Mouse (Mus musculus) fat pad, adult 2 months (tissue): ENCODE data around the gene Snrnp27.

Source experiments
- DNase-seq: peaks from one replicate; pipeline ENCODE4 v3.0.0-alpha.2; 2011; ENCODE audit warnings: low read depth, low spot score; ENCODE audit errors: extremely low read depth

Snrnp27 gene

DNA sequence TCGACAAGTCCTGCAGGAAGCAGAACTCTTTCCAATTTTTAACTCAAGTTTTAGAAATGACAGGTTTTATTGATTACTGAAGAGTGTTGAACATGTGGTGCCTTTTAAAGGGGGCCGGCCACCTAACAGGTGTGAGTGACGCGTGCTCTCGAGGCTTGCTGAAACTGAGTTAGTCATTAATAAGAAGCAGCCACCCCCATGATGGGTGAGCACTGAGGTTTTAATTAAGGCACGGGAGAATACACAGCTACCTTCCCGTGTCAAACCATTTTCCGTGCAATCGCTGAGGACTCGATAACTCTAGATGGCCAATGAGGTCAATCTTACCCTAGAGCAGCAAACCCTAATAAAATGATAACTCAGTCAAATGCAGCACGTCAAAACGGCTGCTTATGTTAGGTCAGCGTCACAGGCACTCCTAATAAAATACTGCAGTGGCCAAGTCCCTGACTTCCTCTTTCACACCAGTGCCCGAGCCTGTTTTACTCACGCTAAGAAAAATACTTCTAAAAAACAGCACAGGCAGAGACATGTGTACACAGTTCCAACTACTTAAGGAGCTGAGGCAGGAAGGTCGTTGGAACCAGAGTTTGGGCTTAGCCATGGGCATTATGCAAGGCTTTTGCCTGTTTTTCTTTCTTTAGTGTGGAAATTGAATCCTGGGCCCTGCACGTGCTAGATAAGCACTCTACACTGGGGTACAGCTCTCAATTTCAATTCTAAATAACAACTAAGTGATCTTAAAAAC lies 18.6 kb downstream of the Snrnp27 start:
- DNase-seq, result no peak

- DNase-seq, result no peak
Observed at GRCm38 (mm10) chr6:86665076-86665475, 19.2 kb downstream of the Snrnp27 start.

- no peak for DNase-seq
Observed at GRCm38 (mm10) chr6:86660161-86660877, 24.0 kb downstream of the Snrnp27 start.

DNA sequence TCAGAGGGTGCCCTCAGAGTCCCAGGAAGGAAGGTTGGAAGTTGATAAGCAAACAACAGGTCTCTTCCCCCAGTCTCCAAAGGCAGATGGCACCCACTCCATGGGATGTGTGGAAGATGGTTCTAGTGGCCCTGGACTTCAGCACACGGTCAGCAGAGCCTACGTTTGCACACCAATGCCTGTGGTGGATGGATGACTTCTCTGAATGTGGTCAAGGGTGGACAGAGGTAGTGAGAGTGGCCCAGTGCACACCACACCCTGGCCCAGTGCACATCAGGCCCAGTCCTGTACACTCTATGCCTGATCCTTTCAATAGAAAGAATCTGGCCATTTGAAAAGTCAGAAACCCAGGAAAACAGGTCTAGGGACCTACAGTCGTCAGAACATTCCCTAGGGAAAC lies 25.8 kb downstream of the Snrnp27 start:
- DNase-seq, result no peak

DNA sequence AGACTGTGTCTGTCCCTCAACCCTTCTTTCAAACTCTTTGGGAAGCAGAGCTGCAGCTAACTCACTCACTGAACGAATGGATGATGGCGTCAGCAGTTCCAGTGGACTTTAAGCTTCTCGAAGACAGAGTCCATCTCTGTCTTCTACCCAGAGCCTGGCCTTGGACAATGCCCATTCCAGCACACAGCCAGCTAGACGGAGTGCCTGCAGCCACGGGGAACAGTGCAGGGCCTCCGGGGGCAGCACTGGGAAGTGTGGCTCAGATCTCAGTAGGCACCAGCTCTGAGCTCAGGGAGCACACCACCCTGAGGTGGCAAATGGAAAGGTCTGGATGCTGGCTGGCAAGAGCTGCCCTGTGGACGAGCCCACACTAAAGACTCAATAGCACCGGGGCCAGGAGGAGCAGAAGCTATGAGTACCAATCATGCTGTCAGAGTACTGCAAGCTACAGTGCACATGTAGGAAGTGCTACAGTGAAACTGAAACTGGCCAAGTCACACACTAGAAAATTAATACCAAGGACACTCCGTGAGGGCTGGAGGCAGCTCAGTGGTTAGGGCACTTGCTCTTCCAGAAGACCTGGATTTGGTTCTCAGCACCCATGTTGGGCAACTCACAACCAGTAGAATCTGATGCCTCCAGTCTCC lies 29.9 kb downstream of the Snrnp27 start:
- DNase-seq, result no peak

- DNase-seq, result no peak
Observed at GRCm38 (mm10) chr6:86653026-86653425, 31.3 kb downstream of the Snrnp27 start.

DNA sequence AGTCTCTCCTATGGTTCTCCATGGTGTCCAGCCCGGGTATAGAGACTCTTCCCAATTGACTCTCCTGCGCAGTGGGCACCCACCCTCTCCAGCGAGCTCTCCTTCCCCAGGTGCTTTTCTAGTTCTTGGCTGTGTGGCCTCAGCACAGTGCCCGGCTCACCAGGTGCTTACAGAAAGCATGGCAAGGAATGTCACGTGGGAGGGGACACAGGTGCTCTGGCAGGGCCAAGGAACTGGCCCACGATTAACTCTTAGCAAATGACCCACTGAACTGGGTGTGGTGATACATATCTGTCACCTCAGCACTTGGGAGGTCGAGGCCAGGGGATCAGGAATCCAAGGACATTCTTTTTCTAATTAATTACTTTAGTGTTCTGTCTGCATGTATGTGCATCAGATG lies 38.2 kb downstream of the Snrnp27 start:
- DNase-seq, result no peak

- no peak for DNase-seq
Observed at GRCm38 (mm10) chr6:86645551-86645950, 38.8 kb downstream of the Snrnp27 start.

DNA sequence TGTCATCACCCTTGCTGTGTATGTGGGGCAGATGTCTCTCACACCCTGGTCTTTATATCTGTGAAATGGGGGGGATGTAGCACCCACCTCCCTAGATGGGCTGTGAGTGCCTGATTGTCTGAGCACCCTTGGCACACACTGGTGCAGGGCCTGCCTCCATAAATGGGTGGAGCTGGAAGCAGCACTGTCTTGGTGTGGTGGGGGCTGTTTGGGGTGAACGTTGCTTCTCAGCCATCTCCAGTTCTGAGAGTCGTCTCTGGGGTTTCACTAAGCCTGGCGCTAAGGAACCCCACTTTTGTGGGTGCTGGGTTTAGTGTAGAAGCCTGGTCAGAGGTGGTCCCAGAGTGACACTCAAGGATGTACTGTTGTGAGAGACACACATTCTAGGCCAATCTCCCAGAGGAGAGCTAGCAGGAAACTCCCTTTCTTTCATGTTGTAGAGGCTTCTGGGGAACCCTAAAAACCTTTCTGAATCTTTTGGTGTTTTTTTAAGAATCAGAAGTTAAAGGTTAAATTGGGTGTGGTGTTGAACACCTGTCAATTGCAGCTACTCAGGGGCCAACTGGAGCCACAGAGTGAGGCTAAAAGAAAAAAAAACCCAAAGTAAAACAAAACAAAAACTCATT lies 39.4 kb downstream of the Snrnp27 start:
- DNase-seq, result no peak

DNA sequence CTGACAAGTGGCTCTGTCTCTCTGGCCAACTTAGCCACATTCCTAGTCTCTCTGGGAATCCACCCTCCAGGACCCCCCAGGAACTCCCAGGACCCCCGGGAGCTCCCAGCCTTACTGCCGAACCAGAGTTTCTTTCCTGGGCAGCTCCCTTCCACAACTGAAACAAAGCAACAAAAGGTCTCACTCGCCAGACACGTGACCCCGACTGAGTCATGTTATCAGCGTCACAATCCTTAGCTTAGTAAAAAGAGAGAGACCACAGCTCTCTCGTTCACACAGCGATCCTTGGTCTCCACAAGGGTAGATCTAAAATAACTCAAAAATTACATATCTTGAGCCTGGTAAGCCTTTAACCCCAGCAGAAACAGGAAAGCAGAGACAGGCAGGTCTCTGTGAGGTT lies 42.6 kb downstream of the Snrnp27 start:
- DNase-seq, result no peak

DNA sequence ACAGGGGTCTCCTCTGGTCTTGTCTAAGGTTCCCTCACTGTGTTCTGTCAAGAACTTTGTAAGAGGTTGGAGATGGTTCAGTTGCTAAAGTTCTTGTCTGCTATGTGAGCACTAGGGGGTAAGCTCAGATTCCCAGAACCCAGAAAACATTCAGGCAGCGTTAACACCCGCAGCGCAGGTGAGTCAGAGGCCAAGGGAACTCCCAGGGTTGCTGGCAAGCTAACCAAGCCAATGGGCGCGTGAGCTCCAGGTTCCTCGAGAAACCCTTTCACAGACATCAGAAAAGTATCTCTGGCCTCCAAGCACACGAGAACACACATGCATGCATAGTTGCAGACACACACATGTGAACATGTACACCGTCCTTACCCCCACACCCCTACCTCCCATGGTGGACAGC lies 43.5 kb downstream of the Snrnp27 start:
- DNase-seq, result no peak

DNA sequence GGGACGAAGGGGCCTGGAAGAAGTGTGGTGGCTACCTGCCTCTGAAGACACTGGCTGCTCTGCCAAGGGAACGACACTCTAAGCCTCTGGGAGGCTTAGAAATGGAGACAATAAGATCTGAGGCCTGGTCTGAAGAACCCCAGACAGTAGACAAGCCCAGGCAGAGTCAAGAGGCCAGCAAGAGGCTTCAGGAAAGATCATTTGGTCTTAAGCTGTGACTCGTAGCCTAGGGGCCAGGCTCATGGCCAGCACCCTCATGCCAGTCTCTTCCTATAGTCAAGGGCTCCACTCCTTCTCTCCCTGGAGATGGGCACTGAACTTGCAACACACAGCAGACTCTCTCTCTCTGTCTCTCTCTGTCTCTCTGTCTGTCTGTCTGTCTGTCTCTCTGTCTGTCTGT lies 44.2 kb downstream of the Snrnp27 start:
- peak; percentile 43 for DNase-seq

- no peak for DNase-seq
Observed at GRCm38 (mm10) chr6:86639180-86640160, 44.9 kb downstream of the Snrnp27 start.

- no peak for DNase-seq
Observed at GRCm38 (mm10) chr6:86638434-86638833, 45.9 kb downstream of the Snrnp27 start.

DNA sequence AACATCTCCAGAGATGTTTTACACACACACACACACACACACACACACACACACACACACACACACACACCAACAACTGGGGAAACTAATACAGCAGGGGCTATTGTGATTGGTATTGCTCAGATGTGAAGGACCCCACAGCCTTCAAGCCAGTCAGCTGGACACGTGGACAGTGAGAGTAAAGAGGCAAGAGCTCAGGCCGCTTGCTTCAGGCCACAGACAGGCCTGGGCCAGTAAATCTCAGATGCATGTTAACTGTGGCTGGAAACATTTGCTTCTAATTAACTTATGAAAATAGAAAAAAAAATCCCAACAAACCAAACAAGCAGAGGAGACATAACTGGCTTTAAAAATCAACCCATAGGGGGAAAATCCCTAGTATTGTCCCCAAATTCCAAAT lies 46.5 kb downstream of the Snrnp27 start:
- no peak for DNase-seq

DNA sequence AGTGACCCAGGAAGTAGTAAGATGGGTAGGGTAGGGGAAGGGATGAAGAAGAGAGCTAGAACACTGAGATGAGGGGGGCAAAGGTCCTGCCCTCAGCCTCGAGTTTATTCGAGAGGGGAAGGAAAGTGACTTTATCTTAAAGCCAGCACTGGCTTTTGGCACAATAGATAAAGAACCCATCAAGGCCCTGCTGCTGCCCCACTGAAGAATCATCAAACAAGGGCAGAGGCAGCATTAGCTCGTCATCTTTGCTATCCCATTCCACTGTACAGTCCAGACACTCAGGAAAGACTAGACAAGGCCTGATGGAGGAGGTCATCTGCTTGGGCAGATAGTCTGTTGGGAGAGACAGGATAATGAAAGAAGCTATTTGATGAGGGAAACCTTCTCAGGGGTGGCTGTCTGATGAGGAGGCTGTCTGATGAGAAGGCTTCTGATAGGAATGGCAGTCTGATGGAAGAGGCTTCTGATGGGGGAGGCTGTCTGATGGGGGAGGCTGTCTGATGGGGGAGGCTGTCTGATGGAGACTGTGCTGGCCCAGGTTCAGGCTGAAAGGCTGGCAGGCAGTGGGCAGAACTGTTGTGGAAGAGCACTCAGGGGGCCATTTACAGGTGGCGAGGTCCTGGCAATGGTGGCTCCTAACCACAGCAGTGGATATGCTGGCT lies 47.0 kb downstream of the Snrnp27 start:
- no peak for DNase-seq

GRCm38 (mm10) chr6:86636495-86636894 lies 47.8 kb downstream of the Snrnp27 start:
- no peak for DNase-seq

GRCm38 (mm10) chr6:86630141-86630540 lies 54.2 kb downstream of the Snrnp27 start:
- no peak for DNase-seq

- no peak for DNase-seq
Observed at GRCm38 (mm10) chr6:86627946-86628345, 56.4 kb downstream of the Snrnp27 start, which contains the start of gene Asprv1. TSS of gene Asprv1 (plus strand) at chr6:86628164.
